Mouse (Mus musculus) MEL (cell line): ENCODE data around the gene Hist1h2bp. TPM values are rescaled to one million over a fixed set of nuclear protein-coding genes. Genes with fewer than 3 reads are reported as not detected.

Experiments
- DNase-seq: peaks from one replicate; pipeline ENCODE4 v3.0.0; 2011; ENCODE audit warnings: low read depth, low spot score
- H3K27ac ChIP-seq: 2 replicates; pipeline ENCODE4 v1.5.1; 2012; ENCODE audit warnings: low read depth, mild to moderate bottlenecking, control low read depth, low read length, moderate library complexity; ENCODE audit not compliant: control insufficient read depth
- H3K27me3 ChIP-seq, 2 experiments: fragments of 150-350 bp in 1 of 2; sonication (generic) in 1 of 2; 2 replicates each; pipeline ENCODE4 v1.6.1; 2012; ENCODE audit warnings: low read length in 2 of 2, mild to moderate bottlenecking in 2 of 2, improper control_type of control experiment in 1 of 2, moderate library complexity in 1 of 2; ENCODE audit not compliant: insufficient read depth in 2 of 2, control insufficient read depth in 1 of 2
- H3K36me3 ChIP-seq, 2 experiments: 2 replicates each; pipeline ENCODE4 v1.6.1; 2012 to 2014; ENCODE audit warnings: low read length in 2 of 2, improper control_type of control experiment in 1 of 2, inconsistent platforms in 1 of 2, mild to moderate bottlenecking in 1 of 2; ENCODE audit not compliant: insufficient read depth in 2 of 2, control insufficient read depth in 1 of 2
- H3K4me1 ChIP-seq, 2 experiments: fragments of 150-350 bp in 1 of 2; sonication (generic) in 1 of 2; 2 replicates each; pipeline ENCODE4 v1.6.1; 2012; ENCODE audit warnings: low read length in 2 of 2, improper control_type of control experiment in 1 of 2, mild to moderate bottlenecking in 1 of 2; ENCODE audit not compliant: insufficient read depth in 2 of 2, control insufficient read depth in 1 of 2
- H3K4me3 ChIP-seq, 2 experiments: fragments of 150-350 bp in 1 of 2; sonication (generic) in 1 of 2; 2 replicates each; pipeline ENCODE4 v1.5.1; 2012; ENCODE audit warnings: low read depth in 2 of 2, low read length in 2 of 2, mild to moderate bottlenecking in 2 of 2, moderate library complexity in 2 of 2, control low read depth in 1 of 2, improper control_type of control experiment in 1 of 2; ENCODE audit not compliant: control insufficient read depth in 1 of 2, insufficient read depth in 1 of 2
- H3K79me2 ChIP-seq: 2 replicates; pipeline ENCODE4 v1.6.1; 2012; ENCODE audit warnings: mild to moderate bottlenecking, low read length, moderate library complexity; ENCODE audit not compliant: control insufficient read depth, poor library complexity, insufficient read depth
- H3K9ac ChIP-seq: 2 replicates; pipeline ENCODE4 v1.6.1; 2012; ENCODE audit warnings: low read depth, mild to moderate bottlenecking, control low read depth, low read length, moderate library complexity; ENCODE audit not compliant: control insufficient read depth, poor library complexity, severe bottlenecking
- H3K9me3 ChIP-seq: fragments of 150-350 bp; sonication (generic); replicated peaks from 2 replicates; pipeline ENCODE4 v1.6.1; 2012; ENCODE audit warnings: mild to moderate bottlenecking, low read length, improper control_type of control experiment, moderate library complexity; ENCODE audit not compliant: insufficient read depth
- BHLHE40 ChIP-seq: IDR thresholded peaks from 2 replicates; pipeline ENCODE4 v1.6.1; 2012; ENCODE audit warnings: low read depth, mild to moderate bottlenecking, inconsistent platforms, low read length, improper control_type of control experiment, borderline replicate concordance
- CHD1 ChIP-seq: IDR thresholded peaks from 2 replicates; pipeline ENCODE4 v1.6.1; 2012; ENCODE audit warnings: low read depth, mild to moderate bottlenecking, inconsistent platforms, low read length, improper control_type of control experiment
- CTCF ChIP-seq, 3 experiments: IDR thresholded peaks in 2 of 3; conservative IDR thresholded peaks in 1 of 3; 2 replicates each; pipeline ENCODE4 v1.5.1; 2011 to 2012; ENCODE audit warnings: low read length in 3 of 3, low read depth in 2 of 3, mild to moderate bottlenecking in 2 of 3, improper control_type of control experiment in 1 of 3, inconsistent platforms in 1 of 3, mixed read lengths in 1 of 3, moderate library complexity in 1 of 3; ENCODE audit not compliant: control insufficient read depth in 1 of 3, insufficient read depth in 1 of 3, poor library complexity in 1 of 3, severe bottlenecking in 1 of 3
- EP300 ChIP-seq, 2 experiments: IDR thresholded peaks; 2 replicates each; pipeline ENCODE4 v1.6.1; 2011; ENCODE audit warnings: improper control_type of control experiment in 2 of 2, low read length in 2 of 2, low read depth in 1 of 2, mild to moderate bottlenecking in 1 of 2
- ETS1 ChIP-seq: IDR thresholded peaks from 2 replicates; pipeline ENCODE4 v1.6.1; 2012; ENCODE audit warnings: low read depth, mild to moderate bottlenecking, inconsistent platforms, low read length, improper control_type of control experiment, moderate library complexity
- GABPA ChIP-seq: IDR thresholded peaks from 2 replicates; pipeline ENCODE4 v1.6.1; 2012; ENCODE audit warnings: low read depth, mild to moderate bottlenecking, inconsistent platforms, low read length, improper control_type of control experiment, moderate library complexity
- GATA1 ChIP-seq: IDR thresholded peaks from 2 replicates; pipeline ENCODE4 v1.6.1; 2011; ENCODE audit warnings: low read depth, low read length, improper control_type of control experiment
- HCFC1 ChIP-seq: IDR thresholded peaks from 2 replicates; pipeline ENCODE4 v1.6.1; 2012; ENCODE audit warnings: low read depth, mild to moderate bottlenecking, inconsistent platforms, low read length, improper control_type of control experiment, moderate library complexity
- KAT2A ChIP-seq: conservative IDR thresholded peaks from 2 replicates; pipeline ENCODE4 v1.6.1; 2012; ENCODE audit warnings: low read depth, low read length, improper control_type of control experiment, inconsistent platforms
- MAFK ChIP-seq: IDR thresholded peaks from 2 replicates; pipeline ENCODE4 v1.6.1; 2011; ENCODE audit warnings: low read depth, mild to moderate bottlenecking, low read length, improper control_type of control experiment, borderline replicate concordance
- MAX ChIP-seq: IDR thresholded peaks from 2 replicates; pipeline ENCODE4 v1.6.1; 2011; ENCODE audit warnings: low read length, improper control_type of control experiment
- MEF2A ChIP-seq: IDR thresholded peaks from 2 replicates; pipeline ENCODE4 v1.6.1; 2014; ENCODE audit warnings: low read depth, mild to moderate bottlenecking, inconsistent platforms, low read length, improper control_type of control experiment; ENCODE audit not compliant: poor library complexity, insufficient replicate concordance, severe bottlenecking; ENCODE audit errors: extremely low read depth
- MXI1 ChIP-seq: IDR thresholded peaks from 2 replicates; pipeline ENCODE4 v1.6.1; 2011; ENCODE audit warnings: mild to moderate bottlenecking, low read depth, low read length, improper control_type of control experiment
- MYB ChIP-seq: IDR thresholded peaks from 2 replicates; pipeline ENCODE4 v1.6.1; 2011; ENCODE audit warnings: mild to moderate bottlenecking, low read depth, low read length, improper control_type of control experiment
- NELFE ChIP-seq: IDR thresholded peaks from 2 replicates; pipeline ENCODE4 v1.6.1; 2011; ENCODE audit warnings: low read depth, low read length, improper control_type of control experiment
- NRF1 ChIP-seq: IDR thresholded peaks from 2 replicates; pipeline ENCODE4 v1.6.1; 2014; ENCODE audit warnings: low read depth, mild to moderate bottlenecking, inconsistent platforms, low read length, improper control_type of control experiment, moderate library complexity; ENCODE audit not compliant: poor library complexity, insufficient read depth, severe bottlenecking
- POLR2A ChIP-seq, 2 experiments: IDR thresholded peaks; 2 replicates each; pipeline ENCODE4 v1.6.1; 2011 to 2012; ENCODE audit warnings: low read length in 2 of 2, mild to moderate bottlenecking in 2 of 2, control low read depth in 1 of 2, improper control_type of control experiment in 1 of 2, low read depth in 1 of 2, moderate library complexity in 1 of 2; ENCODE audit not compliant: control insufficient read depth in 1 of 2, insufficient read depth in 1 of 2, poor library complexity in 1 of 2
- POLR2AphosphoS2 ChIP-seq: IDR thresholded peaks from 2 replicates; pipeline ENCODE4 v1.6.1; 2011; ENCODE audit warnings: low read length, improper control_type of control experiment
- RAD21 ChIP-seq: IDR thresholded peaks from 2 replicates; pipeline ENCODE4 v1.6.1; 2011; ENCODE audit warnings: mild to moderate bottlenecking, low read depth, low read length, improper control_type of control experiment
- RCOR1 ChIP-seq: IDR thresholded peaks from 2 replicates; pipeline ENCODE4 v1.6.1; 2012; ENCODE audit warnings: low read depth, mild to moderate bottlenecking, inconsistent platforms, low read length, improper control_type of control experiment
- SIN3A ChIP-seq: IDR thresholded peaks from 2 replicates; pipeline ENCODE4 v1.6.1; 2012; ENCODE audit warnings: low read length, improper control_type of control experiment, inconsistent platforms
- SMC3 ChIP-seq: IDR thresholded peaks from 2 replicates; pipeline ENCODE4 v1.6.1; 2011; ENCODE audit warnings: low read depth, low read length, improper control_type of control experiment
- TAL1 ChIP-seq: IDR thresholded peaks from 2 replicates; pipeline ENCODE4 v1.6.1; 2012; ENCODE audit warnings: mild to moderate bottlenecking, inconsistent platforms, low read length, moderate library complexity, mixed read lengths
- TBP ChIP-seq: IDR thresholded peaks from 2 replicates; pipeline ENCODE4 v1.8.0; 2011; ENCODE audit warnings: low read depth, low read length, improper control_type of control experiment
- USF1 ChIP-seq: IDR thresholded peaks from 2 replicates; pipeline ENCODE4 v1.6.1; 2014; ENCODE audit warnings: low read depth, mild to moderate bottlenecking, inconsistent platforms, low read length, improper control_type of control experiment, moderate library complexity
- USF2 ChIP-seq, 2 experiments: IDR thresholded peaks; 2 replicates each; pipeline ENCODE4 v1.6.1; 2011 to 2012; ENCODE audit warnings: improper control_type of control experiment in 2 of 2, low read length in 2 of 2, borderline replicate concordance in 1 of 2, inconsistent platforms in 1 of 2, low read depth in 1 of 2, mild to moderate bottlenecking in 1 of 2; ENCODE audit not compliant: insufficient read depth in 1 of 2
- ZC3H11A ChIP-seq: IDR thresholded peaks from 2 replicates; pipeline ENCODE4 v1.6.1; 2012; ENCODE audit warnings: low read depth, mild to moderate bottlenecking, inconsistent platforms, low read length, improper control_type of control experiment
- ZKSCAN1 ChIP-seq: IDR thresholded peaks from 2 replicates; pipeline ENCODE4 v1.6.1; 2012; ENCODE audit warnings: low read depth, mild to moderate bottlenecking, inconsistent platforms, low read length, improper control_type of control experiment, moderate library complexity
- ZMIZ1 ChIP-seq: IDR thresholded peaks from 2 replicates; pipeline ENCODE4 v1.6.1; 2012; ENCODE audit warnings: low read depth, mild to moderate bottlenecking, inconsistent platforms, low read length, improper control_type of control experiment, moderate library complexity
- ZNF384 ChIP-seq: IDR thresholded peaks from 2 replicates; pipeline ENCODE4 v1.6.1; 2012; ENCODE audit warnings: low read depth, mild to moderate bottlenecking, inconsistent platforms, low read length, improper control_type of control experiment
- polyA plus RNA-seq, 2 experiments: library from polyadenylated mRNA; stranded (reverse) in 1 of 2; unstranded in 1 of 2; fragments of >175 nt in 1 of 2; fragments of >200 nt in 1 of 2; gene quantifications; 2 replicates each; pipeline versions ENCODE4 v1.2.1 to v1.2.4; 2012; ENCODE audit warnings: low replicate concordance in 2 of 2, low read depth in 1 of 2; ENCODE audit not compliant: insufficient read length in 2 of 2, insufficient read depth in 1 of 2, missing spikeins in 1 of 2
- total RNA-seq: library from RNA; depleted of rRNA; stranded (reverse); fragments of 300-350 nt; gene quantifications from 2 replicates; pipeline ENCODE4 v1.2.3, GENCODE M21; 2012

Gene Hist1h2bp
- total and polyA plus RNA-seq, 3 experiments: 3.0 to 512 TPM; not detected in 1

DNA sequence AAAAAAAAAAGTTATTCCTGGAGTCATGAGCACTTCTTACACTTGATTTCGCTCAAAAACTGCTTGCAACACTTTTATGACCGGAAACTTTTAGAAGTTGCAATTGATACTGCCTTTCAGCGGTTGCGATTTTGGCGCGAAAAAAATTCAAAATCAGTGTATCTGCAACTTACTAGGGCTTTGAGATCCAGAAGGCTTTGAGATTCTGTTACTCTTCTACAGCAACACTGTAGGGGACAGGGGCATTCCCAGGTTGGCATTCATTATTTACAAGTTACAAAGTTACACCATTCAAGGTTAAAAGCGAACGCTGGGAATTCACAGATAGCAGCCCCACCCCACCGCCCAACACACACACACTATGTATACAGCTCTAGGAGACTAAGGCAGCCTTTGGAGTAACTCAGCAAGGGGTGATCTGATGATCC lies 3.5 kb upstream of the Hist1h2bp start:
- Histone ChIP-seq H3K27ac (peak overlapping the region; percentile 93), H3K4me1 (no peaks in the 10 kb centered on the region), H3K4me3 (peak overlapping the region; percentile 8 to 36), H3K79me2 (peaks cover 8% of the 10 kb centered on the region; the same call in 1 of the 2 replicates), H3K9ac (peak overlapping the region; percentile 65), H3K36me3 (peaks cover 0 to 31% of the 10 kb centered on the region in 2 experiments; a peak in 2 of 4 replicates), H3K9me3 (no peaks in the 10 kb centered on the region), H3K27me3 (no peaks in the 10 kb centered on the region)
- no peak for TF ChIP-seq NRF1
- TF ChIP-seq CHD1: no peak
- no peak for TF ChIP-seq NELFE
- no peak for TF ChIP-seq MXI1
- TF ChIP-seq EP300 (IDR thresholded peaks at IDR 0.05; ENCODE audit: low read depth in 1 of 2, low read length in 2 of 2): no peak
- no peak for TF ChIP-seq TBP
- TF ChIP-seq USF1: no peak
- no peak for TF ChIP-seq TAL1
- TF ChIP-seq SIN3A: no peak
- TF ChIP-seq RAD21: no peak
- no peak for TF ChIP-seq ETS1
- no peak for TF ChIP-seq MAX
- TF ChIP-seq MEF2A: no peak
- TF ChIP-seq RCOR1: no peak
- TF ChIP-seq ZKSCAN1: no peak
- no peak for TF ChIP-seq ZC3H11A
- peak; percentile 84 for DNase-seq

DNA sequence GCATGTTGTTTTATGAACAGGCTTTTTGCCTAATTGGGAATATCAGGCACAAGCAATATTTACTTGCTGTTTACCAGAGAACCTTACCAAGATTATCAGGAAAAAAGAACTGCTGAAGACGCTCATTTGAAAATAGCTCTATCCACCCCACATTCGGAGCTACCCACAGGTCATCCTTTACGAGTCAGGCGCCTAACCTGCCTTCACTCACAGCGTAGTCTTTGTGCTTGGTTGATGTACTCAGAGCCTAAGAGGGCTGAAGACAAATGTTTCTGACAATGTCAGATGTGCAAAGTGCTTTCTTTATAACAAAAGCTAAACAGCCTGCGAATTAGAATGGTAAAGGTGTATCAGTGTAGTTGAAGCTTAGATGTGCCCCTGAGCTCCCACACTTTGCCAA lies 3.0 kb upstream of the Hist1h2bp start:
- Histone ChIP-seq H3K4me1 (peaks cover 0 to 3% of the 10 kb centered on the region in 2 experiments; a peak in 2 of 4 replicates), H3K36me3 (peaks cover 0 to 37% of the 10 kb centered on the region in 2 experiments; a peak in 2 of 4 replicates), H3K79me2 (peaks cover 7% of the 10 kb centered on the region; the same call in 1 of the 2 replicates), H3K9ac (peak overlapping the region; percentile 65), H3K27ac (peak overlapping the region; percentile 93), H3K4me3 (peak overlapping the region; percentile 8 to 9), H3K27me3 (no peaks in the 10 kb centered on the region), H3K9me3 (no peaks in the 10 kb centered on the region)
- DNase-seq: peak; percentile 71
- TF ChIP-seq KAT2A: no peak
- no peak for TF ChIP-seq SMC3
- TF ChIP-seq BHLHE40: no peak
- TF ChIP-seq SIN3A: no peak
- TF ChIP-seq ZNF384: no peak
- no peak for TF ChIP-seq MYB
- no peak for TF ChIP-seq ZMIZ1
- no peak for TF ChIP-seq HCFC1
- TF ChIP-seq POLR2A (IDR thresholded peaks at IDR 0.05; ENCODE audit: control insufficient read depth in 1 of 2, insufficient read depth in 1 of 2, low read depth in 1 of 2, low read length in 2 of 2, poor library complexity in 1 of 2): no peak
- TF ChIP-seq MAFK: no peak
- TF ChIP-seq GABPA: no peak
- TF ChIP-seq ETS1: no peak
- TF ChIP-seq CHD1: no peak
- TF ChIP-seq MXI1: no peak
- no peak for TF ChIP-seq POLR2AphosphoS2
- no peak for TF ChIP-seq GATA1
- no peak for TF ChIP-seq MEF2A
- TF ChIP-seq USF2 (IDR thresholded peaks at IDR 0.05; ENCODE audit: borderline replicate concordance in 1 of 2, insufficient read depth in 1 of 2, low read depth in 1 of 2, low read length in 2 of 2): no peak
- TF ChIP-seq CTCF (IDR thresholded peaks at IDR 0.05 in 2 of 3, conservative IDR thresholded peaks at IDR 0.05 in 1 of 3; ENCODE audit: control insufficient read depth in 1 of 3, insufficient read depth in 1 of 3, low read depth in 2 of 3, low read length in 3 of 3, poor library complexity in 1 of 3, severe bottlenecking in 1 of 3): no peak
